Comparison of ENCODE assay signal across 9 mouse cellular contexts in genomic region chr11:22003341-22003981, GRCm38 (mm10). TPM values are rescaled to one million over a fixed set of nuclear protein-coding genes. Genes with fewer than 3 reads are reported as not detected.
DNase-seq lines count a peak whose midpoint lies in the region; ATAC-seq lines count a peak whose summit lies in the region.
"Had no signal": no experiment of that assay in that cellular context is flagged by ENCODE, and none has a peak within 500 bp of the region (broad histone marks: within the 10 kb centered on the region; RNA-seq: fewer than 3 reads in every experiment).

No protein-coding gene starts in this region.

- H3K27me3 ChIP-seq in heart, embryonic 10.5 days (ENCODE audit: insufficient read depth, poor library complexity, severe bottlenecking), result peaks cover 86% of the 10 kb centered on the region
- H3K27me3 ChIP-seq in midbrain, embryonic 14.5 days (ENCODE audit: control insufficient read depth, insufficient read depth, low read length), result peaks cover 51% of the 10 kb centered on the region

- intact Hi-C loops in left cerebral cortex, postnatal 36 days (cut with DNase I), result loop anchor here (5.0 to 10.0 kb wide), 2 partner anchors 191 to 431 kb away; partner anchors contain the start of genes Mdh1 and Wdpcp

- no peak overlapping the region for H3K27ac ChIP-seq in heart, embryonic 10.5 days
- peak overlapping the region; percentile 88 for H3K27ac ChIP-seq in midbrain, embryonic 14.5 days (replicated peaks; ENCODE audit: low read depth, low read length)

- no peaks in the 10 kb centered on the region for H3K9me3 ChIP-seq in heart, embryonic 10.5 days
- H3K9me3 ChIP-seq in midbrain, embryonic 14.5 days (ENCODE audit: control insufficient read depth, low read length), result no peaks in the 10 kb centered on the region

- H3K4me3 ChIP-seq in heart, embryonic 10.5 days, result peak overlapping the region; percentile 75
- peak overlapping the region; percentile 57 for H3K4me3 ChIP-seq in midbrain, embryonic 14.5 days (replicated peaks; ENCODE audit: low read depth, low read length)

- no peak for ATAC-seq in midbrain, embryonic 14.5 days (ENCODE audit: low FRiP score, low TSS enrichment)

- no peaks in the 10 kb centered on the region for H3K36me3 ChIP-seq in heart, embryonic 10.5 days
- H3K36me3 ChIP-seq in midbrain, embryonic 14.5 days (ENCODE audit: control insufficient read depth, insufficient read depth, low read length), result no peaks in the 10 kb centered on the region

- peaks cover 51% of the 10 kb centered on the region for H3K4me1 ChIP-seq in heart, embryonic 10.5 days
- H3K4me1 ChIP-seq in midbrain, embryonic 14.5 days (ENCODE audit: control insufficient read depth, insufficient read depth, low read length), result peaks cover 38% of the 10 kb centered on the region

- peak overlapping the region; percentile 66 for H3K9ac ChIP-seq in midbrain, embryonic 14.5 days (replicated peaks; ENCODE audit: low read length)

- peak; percentile 3 for DNase-seq in cerebellum, adult 11-12 months
- DNase-seq in cerebellum, adult 9-10 months, result no peak
- peak; percentile 5 for DNase-seq in right cerebral cortex, adult 18-20 months
- DNase-seq in right cerebral cortex, postnatal 36 days (ENCODE audit: low spot score in 2 of 2), result no peak
- peak; percentile 82 for DNase-seq in heart, embryonic 10.5 days (ENCODE audit: low spot score)
- DNase-seq in left cerebral cortex, postnatal 36 days (ENCODE audit: low spot score in 2 of 2), result peak; percentile 28 to 30
- peak; percentile 66 for DNase-seq in midbrain, embryonic 14.5 days
- DNase-seq in thymus, postnatal 10 days (ENCODE audit: low spot score in 2 of 2), result no peak

- H3K4me2 ChIP-seq in midbrain, embryonic 14.5 days (ENCODE audit: low read length), result peak overlapping the region; percentile 74

- WGBS in heart, embryonic 10.5 days, result under 1% methylated on average over 31 of the region's 31 CpGs
- 1% methylated on average over 31 of the region's 31 CpGs for WGBS in midbrain, embryonic 14.5 days

RNA-seq across cellular contexts. Expression of gene Otx1, which starts 0.8 kb away (rescaled TPM):
- polyA plus RNA-seq in heart, embryonic 10.5 days (2016; fragmentation: Nextera tagmentation; extraction: Ambion mirVana), result 0.12 and 0.33 TPM in 2 replicates
- 1 to 10 TPM; 6.1 to 6.2 TPM for total RNA-seq in left cerebral cortex, postnatal 36 days (2021)
- polyA plus RNA-seq in midbrain, embryonic 14.5 days (2014; fragmentation: Nextera tagmentation; extraction: Ambion mirVana), result 9.9 and 15.2 TPM in 2 replicates
- total RNA-seq: liver, adult 2 months had no signal
- polyA plus RNA-seq: liver, adult 2 months had no signal

Comparison
In these comparisons a context has a peak if more than half of its experiments do, and no peak if none do; other contexts are left out.
1. DNase-seq: peak in cerebellum, adult 11-12 months (single experiment), right cerebral cortex, adult 18-20 months (single experiment), heart, embryonic 10.5 days (single experiment), left cerebral cortex, postnatal 36 days (2 of 2) and midbrain, embryonic 14.5 days (single experiment); none in cerebellum, adult 9-10 months (single experiment), right cerebral cortex, postnatal 36 days (0 of 2) and thymus, postnatal 10 days (0 of 2).